Mouse (Mus musculus) liver, embryonic 12.5 days (tissue): Measurements from ENCODE around the gene Hoxb9. TPM values are rescaled to one million over a fixed set of nuclear protein-coding genes. Genes with fewer than 3 reads are reported as not detected.

ENCODE experiments used
- ATAC-seq: fragments of 200-750 bp; cut with Nextera tagmentation; 2 replicates; pipeline ENCODE4 v1.8.0; 2017; ENCODE audit warnings: moderate number of reproducible peaks, mild to moderate bottlenecking, moderate library complexity
- H3K27ac ChIP-seq: fragments of 300-500 bp; sonication (generic); 2 replicates; pipeline ENCODE4 v1.5.1; 2016; ENCODE audit warnings: mild to moderate bottlenecking
- H3K27me3 ChIP-seq: fragments of 300-500 bp; sonication (generic); replicated peaks from 2 replicates; pipeline ENCODE4 v1.6.1; 2016; ENCODE audit warnings: mild to moderate bottlenecking, moderate library complexity
- H3K36me3 ChIP-seq: fragments of 300-500 bp; sonication (generic); 2 replicates; pipeline ENCODE4 v1.6.1; 2016; ENCODE audit warnings: mild to moderate bottlenecking, moderate library complexity
- H3K4me1 ChIP-seq: fragments of 300-500 bp; sonication (generic); 2 replicates; pipeline ENCODE4 v1.6.1; 2016
- H3K4me2 ChIP-seq: fragments of 300-500 bp; sonication (generic); 2 replicates; pipeline ENCODE4 v1.6.1; 2016; ENCODE audit warnings: mild to moderate bottlenecking, moderate library complexity
- H3K4me3 ChIP-seq: fragments of 300-500 bp; sonication (generic); 2 replicates; pipeline ENCODE4 v1.5.1; 2016; ENCODE audit warnings: mild to moderate bottlenecking, moderate library complexity
- H3K9ac ChIP-seq: fragments of 300-500 bp; sonication (generic); 2 replicates; pipeline ENCODE4 v1.6.1; 2016; ENCODE audit warnings: mild to moderate bottlenecking, moderate library complexity
- H3K9me3 ChIP-seq: fragments of 300-500 bp; sonication (generic); replicated peaks from 2 replicates; pipeline ENCODE4 v1.6.1; 2016; ENCODE audit warnings: mild to moderate bottlenecking, moderate library complexity
- WGBS: fragments of 180-500 bp; shearing (Covaris S2); methylation state at CpG from one replicate; pipeline ENCODE4 v1.1.7; 2016; ENCODE audit not compliant: insufficient replicate concordance; 5-methylcytosine and 5-hydroxymethylcytosine counted together
- polyA plus RNA-seq: library from polyadenylated mRNA; unstranded; fragments of >200 nt; fragmentation: Nextera tagmentation; extraction: Ambion mirVana; gene quantifications from 2 replicates; pipeline ENCODE4 v1.2.1, GENCODE M21; 2016

Gene Hoxb9
- polyA plus RNA-seq, 1 experiment from 2014 or later, result not detected

GRCm38 (mm10) chr11:96259038-96259437, 12.2 kb upstream of the Hoxb9 start:
- Histone ChIP-seq H3K4me3 (no peak overlapping the region), H3K36me3 (no peaks in the 10 kb centered on the region), H3K27ac (no peak overlapping the region), H3K9me3 (no peaks in the 10 kb centered on the region), H3K4me1 (no peaks in the 10 kb centered on the region), H3K9ac (no peak overlapping the region), H3K27me3 (peaks cover 100% of the 10 kb centered on the region), H3K4me2 (no peak overlapping the region)
- 16% methylated on average over 2 of the region's 2 CpGs for WGBS
- ATAC-seq, result no peak

- WGBS, result 0% methylated on average over 1 of the region's 1 CpGs
- Histone ChIP-seq H3K27ac (no peak overlapping the region), H3K9me3 (no peaks in the 10 kb centered on the region), H3K4me3 (no peak overlapping the region), H3K4me2 (no peak overlapping the region), H3K27me3 (peaks cover 100% of the 10 kb centered on the region), H3K36me3 (no peaks in the 10 kb centered on the region), H3K9ac (no peak overlapping the region), H3K4me1 (no peaks in the 10 kb centered on the region)
- ATAC-seq, result no peak
These were observed 11.7 kb upstream of the Hoxb9 start for GRCm38 (mm10) chr11:96259511-96259910.

- no peak for ATAC-seq
- Histone ChIP-seq H3K4me2 (no peak overlapping the region), H3K4me3 (no peak overlapping the region), H3K36me3 (no peaks in the 10 kb centered on the region), H3K9me3 (no peaks in the 10 kb centered on the region), H3K9ac (no peak overlapping the region), H3K27ac (no peak overlapping the region), H3K27me3 (peaks cover 100% of the 10 kb centered on the region), H3K4me1 (no peaks in the 10 kb centered on the region)
- 4% methylated on average over 23 of the region's 23 CpGs for WGBS
These were observed 10.8 kb upstream of the Hoxb9 start for GRCm38 (mm10) chr11:96260310-96260970.

- Histone ChIP-seq H3K4me3 (no peak overlapping the region), H3K27me3 (peaks cover 100% of the 10 kb centered on the region), H3K4me2 (no peak overlapping the region), H3K4me1 (no peaks in the 10 kb centered on the region), H3K36me3 (no peaks in the 10 kb centered on the region), H3K9ac (no peak overlapping the region), H3K9me3 (no peaks in the 10 kb centered on the region), H3K27ac (no peak overlapping the region)
- ATAC-seq, result no peak
- WGBS, result 2% methylated on average over 24 of the region's 24 CpGs
These were observed 9.8 kb upstream of the Hoxb9 start for GRCm38 (mm10) chr11:96261323-96261890.

GRCm38 (mm10) chr11:96262262-96262830, 8.9 kb upstream of the Hoxb9 start:
- Histone ChIP-seq H3K4me1 (no peaks in the 10 kb centered on the region), H3K4me3 (no peak overlapping the region), H3K9ac (no peak overlapping the region), H3K4me2 (no peak overlapping the region), H3K27me3 (peaks cover 100% of the 10 kb centered on the region), H3K9me3 (no peaks in the 10 kb centered on the region), H3K36me3 (no peaks in the 10 kb centered on the region), H3K27ac (no peak overlapping the region)
- ATAC-seq, result no peak
- 13% methylated on average over 6 of the region's 6 CpGs for WGBS

- no peaks in the 10 kb centered on the region for H3K9me3 ChIP-seq
- peaks cover 98% of the 10 kb centered on the region for H3K27me3 ChIP-seq
- ATAC-seq, result no peak
- no peaks in the 10 kb centered on the region for H3K4me1 ChIP-seq
- H3K4me2 ChIP-seq, result no peak overlapping the region
- WGBS, result 1% methylated on average over 33 of the region's 33 CpGs
- H3K27ac ChIP-seq, result no peak overlapping the region
- H3K36me3 ChIP-seq, result no peaks in the 10 kb centered on the region
- no peak overlapping the region for H3K9ac ChIP-seq
- no peak overlapping the region for H3K4me3 ChIP-seq
These were observed 7.4 kb upstream of the Hoxb9 start for GRCm38 (mm10) chr11:96263636-96264389.

- H3K4me2 ChIP-seq, result no peak overlapping the region
- H3K9ac ChIP-seq, result no peak overlapping the region
- WGBS, result 11% methylated on average over 8 of the region's 8 CpGs
These were observed 6.8 kb upstream of the Hoxb9 start for GRCm38 (mm10) chr11:96264390-96265020.

GRCm38 (mm10) chr11:96265954-96266353, 5.3 kb upstream of the Hoxb9 start:
- Histone ChIP-seq H3K9ac (no peak overlapping the region), H3K27ac (no peak overlapping the region), H3K4me1 (0 out of 2 replicates have a peak, but pooled peaks cover 2% of the 10 kb centered on the region), H3K4me3 (no peak overlapping the region), H3K36me3 (no peaks in the 10 kb centered on the region), H3K4me2 (no peak overlapping the region), H3K9me3 (no peaks in the 10 kb centered on the region), H3K27me3 (peaks cover 98% of the 10 kb centered on the region)
- no peak for ATAC-seq
- WGBS, result 13% methylated on average over 7 of the region's 7 CpGs

More at GRCm38 (mm10) chr11:96264390-96265020, 6.8 kb upstream of the Hoxb9 start:
- H3K36me3 ChIP-seq, result no peaks in the 10 kb centered on the region
- H3K4me1 ChIP-seq, result no peaks in the 10 kb centered on the region
- H3K4me3 ChIP-seq, result no peak overlapping the region
- H3K9me3 ChIP-seq, result no peaks in the 10 kb centered on the region
- peaks cover 98% of the 10 kb centered on the region for H3K27me3 ChIP-seq
- no peak overlapping the region for H3K27ac ChIP-seq
- no peak for ATAC-seq

- H3K4me2 ChIP-seq, result no peak overlapping the region
- H3K4me1 ChIP-seq, result peaks cover 11% of the 10 kb centered on the region; the same call in 1 of the 2 replicates
- H3K27ac ChIP-seq, result no peak overlapping the region
- H3K27me3 ChIP-seq, result peaks cover 98% of the 10 kb centered on the region
- H3K36me3 ChIP-seq, result no peaks in the 10 kb centered on the region
- H3K9ac ChIP-seq, result no peak overlapping the region
- 17% methylated on average over 7 of the region's 7 CpGs for WGBS
- H3K4me3 ChIP-seq, result no peak overlapping the region
- H3K9me3 ChIP-seq, result no peaks in the 10 kb centered on the region
- no peak for ATAC-seq
These were observed 4.0 kb upstream of the Hoxb9 start for GRCm38 (mm10) chr11:96267021-96267920.

GRCm38 (mm10) chr11:96268031-96268745, 3.1 kb upstream of the Hoxb9 start:
- ATAC-seq, result no peak
- Histone ChIP-seq H3K27ac (no peak overlapping the region), H3K27me3 (peaks cover 98% of the 10 kb centered on the region), H3K9me3 (no peaks in the 10 kb centered on the region), H3K9ac (no peak overlapping the region), H3K4me2 (no peak overlapping the region), H3K4me1 (peaks cover 13% of the 10 kb centered on the region; the same call in 1 of the 2 replicates), H3K36me3 (no peaks in the 10 kb centered on the region), H3K4me3 (no peak overlapping the region)
- 4% methylated on average over 1 of the region's 1 CpGs for WGBS
